Mouse (Mus musculus): ENCODE data around the gene Tmem37.

DNA sequence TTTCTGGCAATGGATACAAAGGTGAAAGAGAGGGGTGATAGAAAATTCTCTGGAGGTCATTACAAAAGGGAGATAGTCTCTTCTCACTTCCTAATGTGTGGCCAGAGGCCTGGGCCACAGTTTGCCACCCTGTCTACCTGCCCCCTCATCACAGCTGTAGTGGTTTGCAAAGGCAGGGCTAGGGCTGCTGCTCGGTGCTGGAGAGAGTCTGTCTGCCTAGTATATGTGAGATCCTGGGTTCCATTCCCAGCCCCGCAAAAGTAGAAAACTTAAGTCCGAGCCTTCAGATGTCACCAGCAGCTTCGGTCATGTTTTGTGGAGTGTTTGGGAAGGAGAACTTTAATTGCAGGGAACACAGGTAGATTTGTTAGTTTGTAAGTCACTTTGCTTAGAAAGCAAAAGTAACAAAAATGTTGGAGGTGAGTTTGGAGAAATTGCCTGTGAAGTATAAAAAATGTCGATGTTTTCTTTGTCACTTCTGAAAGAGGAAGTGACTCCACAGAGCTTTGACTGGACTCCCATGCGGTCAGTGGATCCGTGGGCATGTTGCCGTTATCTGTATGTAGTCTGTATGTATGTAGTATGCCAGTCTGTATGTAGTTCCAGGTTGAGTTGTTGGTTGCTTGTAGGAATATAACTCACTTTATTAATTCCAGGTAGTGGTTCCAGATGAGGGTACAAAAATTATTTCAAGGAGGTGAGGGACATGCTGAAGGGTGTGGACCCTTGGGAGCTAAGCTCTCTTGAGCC is 48.9 kb upstream of the Tmem37 start:
- TF ChIP-seq CTCF (IDR thresholded peaks at IDR 0.05; ENCODE audit: low read depth) = no peak
- TF ChIP-seq EP300 (IDR thresholded peaks at IDR 0.05; ENCODE audit: low read depth) = no peak
